ENCODE assay signal across 30 mouse cellular contexts in the genomic region with DNA sequence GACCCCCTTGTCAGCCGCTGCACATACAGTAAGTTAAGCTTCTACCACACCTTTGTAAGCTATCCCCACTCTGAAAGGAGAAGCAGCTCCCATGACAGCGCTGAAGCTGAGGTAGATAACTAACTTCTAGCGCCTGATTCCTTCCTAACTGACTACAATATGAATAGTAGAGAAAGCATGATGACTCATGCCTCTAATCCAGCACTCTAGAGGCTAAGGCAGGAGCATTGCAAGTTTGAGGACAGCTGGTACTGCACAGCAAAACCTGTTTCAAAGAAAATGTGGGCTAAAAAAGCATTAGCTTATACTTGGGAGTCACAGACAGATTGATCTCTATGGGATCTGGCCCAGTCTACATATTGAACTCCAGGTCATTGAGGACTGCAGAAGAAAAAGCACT.
"Had no signal": no experiment of that assay in that cellular context is flagged by ENCODE, and none has a peak within 500 bp of the region (broad histone marks: within the 10 kb centered on the region; RNA-seq: fewer than 3 reads in every experiment).

No protein-coding gene starts in this region.

- H3K27me3 ChIP-seq: limb, embryonic 12.5 days; limb, embryonic 13.5 days; limb, embryonic 15.5 days; liver, embryonic 12.5 days; liver, embryonic 13.5 days; liver, embryonic 15.5 days; lung, embryonic 15.5 days; megakaryocyte, embryonic 14.5 days; midbrain, embryonic 12.5 days; midbrain, embryonic 13.5 days; midbrain, embryonic 15.5 days; neural tube, embryonic 12.5 days; neural tube, embryonic 13.5 days had no signal

- H3K27ac ChIP-seq: limb, embryonic 10.5 days; limb, embryonic 12.5 days; limb, embryonic 13.5 days; limb, embryonic 15.5 days; liver, embryonic 12.5 days; liver, embryonic 13.5 days; liver, embryonic 14.5 days; liver, embryonic 15.5 days; lung, embryonic 15.5 days; macrophage; midbrain, embryonic 10.5 days; midbrain, embryonic 12.5 days; midbrain, embryonic 13.5 days; midbrain, embryonic 15.5 days; neural tube, embryonic 12.5 days; neural tube, embryonic 13.5 days had no signal

- ATAC-seq: liver, embryonic 12.5 days; liver, postnatal 0 days; lung, postnatal 0 days; midbrain, embryonic 13.5 days; midbrain, embryonic 15.5 days; midbrain, embryonic 16.5 days had no signal

- H3K4me1 ChIP-seq: limb, embryonic 10.5 days; liver, embryonic 12.5 days; liver, embryonic 13.5 days; liver, embryonic 15.5 days; lung, embryonic 15.5 days; megakaryocyte, embryonic 14.5 days; midbrain, embryonic 10.5 days; midbrain, embryonic 12.5 days; midbrain, embryonic 13.5 days; midbrain, embryonic 15.5 days; neural tube, embryonic 12.5 days; neural tube, embryonic 13.5 days had no signal

- H3K9ac ChIP-seq: limb, embryonic 12.5 days; limb, embryonic 13.5 days; limb, embryonic 15.5 days; liver, embryonic 12.5 days; liver, embryonic 13.5 days; liver, embryonic 14.5 days; liver, embryonic 15.5 days; liver, postnatal 0 days; lung, embryonic 14.5 days; lung, embryonic 15.5 days; midbrain, embryonic 12.5 days; midbrain, embryonic 13.5 days; midbrain, embryonic 15.5 days; neural tube, embryonic 12.5 days; neural tube, embryonic 13.5 days had no signal

- H3K36me3 ChIP-seq: limb, embryonic 10.5 days; limb, embryonic 12.5 days; limb, embryonic 13.5 days; limb, embryonic 15.5 days; liver, embryonic 12.5 days; liver, embryonic 13.5 days; liver, embryonic 15.5 days; lung, embryonic 15.5 days; midbrain, embryonic 10.5 days; midbrain, embryonic 12.5 days; midbrain, embryonic 13.5 days; midbrain, embryonic 15.5 days; neural tube, embryonic 12.5 days; neural tube, embryonic 13.5 days had no signal

- H3K4me3 ChIP-seq: limb, embryonic 10.5 days; limb, embryonic 12.5 days; limb, embryonic 13.5 days; limb, embryonic 15.5 days; liver, embryonic 12.5 days; liver, embryonic 13.5 days; liver, embryonic 15.5 days; lung, embryonic 15.5 days; megakaryocyte, embryonic 14.5 days; midbrain, embryonic 10.5 days; midbrain, embryonic 12.5 days; midbrain, embryonic 13.5 days; midbrain, embryonic 15.5 days; myocyte; neural tube, embryonic 12.5 days; neural tube, embryonic 13.5 days had no signal

- DNase-seq: left cerebral cortex, postnatal 4 days; liver; liver, embryonic 13.5 days; liver, postnatal 0 days; lung, adult 18-20 months; lung, adult 2 months; lung, embryonic 14.5 days; lung, postnatal 10 days; lung, postnatal 14 days; lung, postnatal 36 days; midbrain, embryonic 14.5 days had no signal
